Mouse (Mus musculus) left cerebral cortex, adult 11 months (tissue): ENCODE results near the gene Gm21637.
"Not testable (repeated sequence)": the region's sequence is repeated elsewhere in the genome, so short reads cannot be mapped to it uniquely, and the experiment has no call there.

Experiments used
- DNase-seq: peaks from one replicate; pipeline ENCODE4 v3.0.0; 2022; ENCODE audit warnings: low spot score

Gm21637 gene

GRCm38 (mm10) chrX:31961744-31962143 is at the start of gene Gm21637:
TSS of gene Gm21637 (plus strand) at chrX:31962044.
- not testable (repeated sequence) for DNase-seq
